Mouse (Mus musculus) limb, embryonic 11.5 days (tissue): ENCODE measurements around the gene Msrb3. TPM values are rescaled to one million over a fixed set of nuclear protein-coding genes. Genes with fewer than 3 reads are reported as not detected.
"Not testable (repeated sequence)": the region's sequence is repeated elsewhere in the genome, so short reads cannot be mapped to it uniquely, and the experiment has no call there.

Experiments
- ATAC-seq: fragments of 200-750 bp; cut with Nextera tagmentation; 2 replicates; pipeline ENCODE4 v1.8.0; 2017; ENCODE audit warnings: low read depth; ENCODE audit not compliant: insufficient number of reproducible peaks, low FRiP score, low TSS enrichment
- DNase-seq: peaks from one replicate; pipeline ENCODE4 v3.0.0-alpha.2; 2015; ENCODE audit warnings: low spot score
- H3K27ac ChIP-seq: fragments of 300-500 bp; sonication (generic); replicated peaks from 2 replicates; pipeline ENCODE4 v1.5.1; 2014; ENCODE audit warnings: low read depth, mild to moderate bottlenecking, low read length
- H3K27me3 ChIP-seq: fragments of 300-500 bp; sonication (generic); 2 replicates; pipeline ENCODE4 v1.6.1; 2014; ENCODE audit warnings: mild to moderate bottlenecking, low read length, mixed read lengths; ENCODE audit not compliant: control insufficient read depth, insufficient read depth
- H3K36me3 ChIP-seq: fragments of 300-500 bp; sonication (generic); 2 replicates; pipeline ENCODE4 v1.6.1; 2014; ENCODE audit warnings: mild to moderate bottlenecking, low read length, moderate library complexity, mixed read lengths; ENCODE audit not compliant: control insufficient read depth, insufficient read depth
- H3K4me1 ChIP-seq: fragments of 300-500 bp; sonication (generic); 2 replicates; pipeline ENCODE4 v1.6.1; 2014; ENCODE audit warnings: low read length, mixed read lengths; ENCODE audit not compliant: control insufficient read depth, insufficient read depth
- H3K4me2 ChIP-seq: fragments of 300-500 bp; sonication (generic); 2 replicates; pipeline ENCODE4 v1.6.1; 2014; ENCODE audit warnings: low read depth, mild to moderate bottlenecking, moderate library complexity; ENCODE audit not compliant: severe bottlenecking
- H3K4me3 ChIP-seq: fragments of 300-500 bp; sonication (generic); 2 replicates; pipeline ENCODE4 v1.5.1; 2014; ENCODE audit warnings: low read depth, low read length
- H3K9ac ChIP-seq: fragments of 300-500 bp; sonication (generic); 2 replicates; pipeline ENCODE4 v1.6.1; 2014; ENCODE audit warnings: mild to moderate bottlenecking, low read length
- H3K9me3 ChIP-seq: fragments of 300-500 bp; sonication (generic); 2 replicates; pipeline ENCODE4 v1.6.1; 2016; ENCODE audit warnings: low read length; ENCODE audit not compliant: control insufficient read depth
- WGBS: fragments of 180-500 bp; shearing (Covaris S2); extraction: QIAGEN DNeasy Blood & Tissue Kit; methylation state at CpG from one replicate; pipeline ENCODE4 v1.1.7; 2014; 5-methylcytosine and 5-hydroxymethylcytosine counted together
- polyA plus RNA-seq: library from polyadenylated mRNA; unstranded; fragments of >200 nt; fragmentation: Nextera tagmentation; extraction: Ambion mirVana; gene quantifications from 2 replicates; pipeline ENCODE4 v1.2.1, GENCODE M21; 2014

The Msrb3 gene
- polyA plus RNA-seq, 1 experiment from 2014 or later: 7.8 TPM

DNA sequence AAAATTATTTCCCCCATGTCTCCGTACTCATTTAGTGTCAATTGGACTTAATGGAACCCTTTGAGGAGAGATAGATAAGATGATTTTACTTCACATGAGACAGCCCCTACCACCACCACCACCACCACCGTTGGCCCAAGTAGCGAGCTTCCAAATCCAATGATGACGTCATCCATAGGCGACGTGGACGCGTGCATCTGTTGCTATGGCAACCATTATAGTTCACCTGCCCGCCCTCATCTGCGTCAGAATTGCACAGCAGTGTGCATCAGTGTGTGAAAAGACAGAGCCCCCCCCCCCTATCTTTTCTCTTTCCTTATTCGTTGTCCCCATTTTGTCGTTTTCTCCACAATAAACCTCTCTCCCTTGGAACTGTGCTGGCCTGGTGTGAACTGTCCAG lies 135.9 kb downstream of the Msrb3 start:
- no peak overlapping the region for H3K4me2 ChIP-seq
- no peak overlapping the region for H3K9ac ChIP-seq
- no peak for DNase-seq
- no peak overlapping the region for H3K4me3 ChIP-seq
- H3K36me3 ChIP-seq: no peaks in the 10 kb centered on the region
- 91% methylated on average over 12 of the region's 12 CpGs for WGBS
- no peak for ATAC-seq
- H3K27me3 ChIP-seq: no peaks in the 10 kb centered on the region
- H3K4me1 ChIP-seq: peaks cover 14% of the 10 kb centered on the region
- H3K9me3 ChIP-seq: no peaks in the 10 kb centered on the region
- H3K27ac ChIP-seq: no peak overlapping the region

DNA sequence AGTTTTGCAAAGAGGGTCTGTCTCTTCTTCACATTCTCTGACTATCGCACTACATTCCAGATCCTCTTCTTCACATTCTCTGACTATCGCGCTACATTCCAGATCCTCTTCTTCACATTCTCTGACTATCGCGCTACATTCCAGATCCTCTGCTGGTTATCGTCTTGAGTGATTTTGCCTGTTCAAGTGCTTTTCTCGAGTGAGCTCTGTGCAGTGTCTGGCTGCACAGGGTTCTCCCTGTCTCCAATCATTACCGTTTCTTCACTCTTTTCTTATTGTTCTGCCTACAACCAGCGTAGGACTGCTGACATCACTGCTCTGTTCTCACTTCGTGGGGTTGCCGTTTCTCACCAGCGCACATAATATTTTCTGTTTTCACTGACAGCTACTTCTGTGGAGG lies 138.2 kb downstream of the Msrb3 start:
- WGBS: 89% methylated on average over 12 of the region's 12 CpGs
- Histone ChIP-seq H3K4me1 (peaks cover 14% of the 10 kb centered on the region), H3K27me3 (no peaks in the 10 kb centered on the region), H3K9me3 (no peaks in the 10 kb centered on the region), H3K27ac (no peak overlapping the region), H3K4me2 (no peak overlapping the region), H3K9ac (no peak overlapping the region), H3K4me3 (no peak overlapping the region), H3K36me3 (no peaks in the 10 kb centered on the region)
- no peak for ATAC-seq
- DNase-seq: no peak

DNA sequence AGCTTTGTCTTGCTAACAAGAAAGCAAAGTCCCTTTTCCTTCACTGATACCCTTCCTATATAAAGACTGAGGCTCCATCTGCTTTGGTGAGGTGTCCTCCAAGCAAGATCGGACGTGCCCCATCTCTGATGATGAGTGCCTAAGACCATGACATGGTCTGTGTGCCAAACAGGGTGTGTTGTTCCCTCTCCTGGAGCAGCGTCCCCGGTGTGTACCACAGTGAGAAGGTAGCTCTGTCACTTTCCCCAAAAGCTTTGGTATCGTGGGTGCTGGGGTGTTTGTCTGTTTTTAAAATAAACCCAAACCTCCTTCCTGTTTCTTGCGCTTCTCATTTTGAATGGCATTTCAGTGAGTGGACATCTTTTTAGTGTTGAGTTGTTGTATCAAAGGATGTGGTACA lies 139.0 kb downstream of the Msrb3 start:
- Histone ChIP-seq H3K27me3 (no peaks in the 10 kb centered on the region), H3K4me2 (no peak overlapping the region), H3K9ac (no peak overlapping the region), H3K36me3 (no peaks in the 10 kb centered on the region), H3K4me3 (no peak overlapping the region), H3K27ac (no peak overlapping the region), H3K4me1 (peaks cover 14% of the 10 kb centered on the region), H3K9me3 (no peaks in the 10 kb centered on the region)
- ATAC-seq: no peak
- WGBS: 93% methylated on average over 6 of the region's 6 CpGs
- DNase-seq: no peak

DNA sequence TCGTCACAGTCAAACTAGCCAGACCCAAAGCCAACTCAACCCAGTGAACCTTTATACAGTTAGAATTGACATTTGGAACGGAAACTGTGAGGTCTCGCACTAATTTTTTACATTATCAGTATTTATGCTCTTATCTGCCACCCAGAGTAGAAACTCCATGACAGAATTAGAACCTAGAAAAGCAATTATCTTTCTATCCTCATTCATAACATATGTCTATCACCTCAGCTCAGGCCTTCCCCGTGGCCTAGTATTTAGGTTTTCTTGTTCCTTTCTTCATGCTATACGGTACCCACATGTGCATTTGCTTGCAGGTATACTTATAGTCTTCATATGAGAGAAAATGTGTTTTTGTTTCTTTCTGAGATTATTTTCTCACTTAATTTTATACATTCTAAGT lies 146.4 kb downstream of the Msrb3 start:
- no peak overlapping the region for H3K4me2 ChIP-seq
- no peaks in the 10 kb centered on the region; the same call in 1 of the 2 replicates for H3K9me3 ChIP-seq
- H3K4me1 ChIP-seq: 0 out of 2 replicates have a peak, but pooled peaks cover 2% of the 10 kb centered on the region
- no peak overlapping the region for H3K9ac ChIP-seq
- no peaks in the 10 kb centered on the region for H3K36me3 ChIP-seq
- DNase-seq (no peak), ATAC-seq (no peak)
- WGBS: 91% methylated on average over 5 of the region's 5 CpGs
- no peak overlapping the region for H3K27ac ChIP-seq
- H3K4me3 ChIP-seq: no peak overlapping the region
- H3K27me3 ChIP-seq: no peaks in the 10 kb centered on the region

DNA sequence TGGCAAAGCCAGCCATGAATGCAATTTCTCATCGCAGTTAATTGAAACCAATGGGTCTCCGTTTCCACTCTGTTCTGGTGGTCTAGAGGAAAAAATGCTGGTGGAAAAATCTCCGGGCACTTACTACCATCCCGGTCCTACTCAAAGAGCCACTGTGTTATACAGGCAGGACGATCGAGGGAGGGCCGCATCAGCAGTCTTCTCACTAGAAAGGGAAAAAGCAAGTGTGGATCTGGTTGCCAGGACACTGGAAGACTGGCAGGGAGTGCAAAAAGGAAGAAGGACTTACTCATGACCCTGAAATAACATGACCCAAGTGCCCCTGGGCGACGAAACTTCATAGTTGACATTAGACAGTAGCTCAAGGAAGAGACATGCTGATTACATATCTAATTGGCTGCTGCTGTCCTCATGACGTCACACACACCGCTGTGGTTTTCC lies 147.1 kb downstream of the Msrb3 start:
- DNase-seq: no peak
- H3K4me1 ChIP-seq: 0 out of 2 replicates have a peak, but pooled peaks cover 2% of the 10 kb centered on the region
- H3K4me2 ChIP-seq: no peak overlapping the region
- no peak for ATAC-seq
- H3K27ac ChIP-seq: peak overlapping the region; percentile 39; the same call in 1 of the 2 replicates
- no peak overlapping the region for H3K4me3 ChIP-seq
- no peak overlapping the region for H3K9ac ChIP-seq
- H3K9me3 ChIP-seq: no peaks in the 10 kb centered on the region; the same call in 1 of the 2 replicates
- WGBS: 58% methylated on average over 11 of the region's 11 CpGs
- no peaks in the 10 kb centered on the region for H3K27me3 ChIP-seq
- no peaks in the 10 kb centered on the region for H3K36me3 ChIP-seq

DNA sequence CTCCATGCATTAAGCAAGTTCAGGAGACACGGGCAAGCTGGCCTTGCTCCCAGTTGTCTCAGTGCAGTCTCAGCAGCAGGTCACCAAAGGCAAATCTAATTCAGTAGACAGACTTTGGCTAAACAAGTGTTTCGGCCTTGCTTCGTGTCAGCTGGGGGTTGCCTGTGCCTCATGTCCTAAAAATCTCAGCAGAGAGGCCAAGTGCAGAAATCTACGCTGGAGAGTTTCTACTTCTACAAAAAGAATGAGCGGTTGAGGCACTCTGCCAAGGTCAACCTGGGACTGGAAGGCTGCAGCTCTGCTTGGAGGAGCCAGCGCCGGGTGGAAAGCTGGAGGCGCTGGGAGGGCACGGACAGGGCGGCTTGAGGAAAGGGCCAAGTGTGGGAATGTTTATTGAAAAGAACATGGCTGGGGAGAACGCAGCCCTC lies 147.6 kb downstream of the Msrb3 start:
- Histone ChIP-seq H3K4me1 (peaks cover 4% of the 10 kb centered on the region), H3K9ac (no peak overlapping the region), H3K36me3 (no peaks in the 10 kb centered on the region), H3K9me3 (no peaks in the 10 kb centered on the region; the same call in 1 of the 2 replicates), H3K4me3 (no peak overlapping the region), H3K27ac (peak overlapping the region; percentile 39; the same call in 1 of the 2 replicates), H3K4me2 (no peak overlapping the region), H3K27me3 (no peaks in the 10 kb centered on the region)
- WGBS: 61% methylated on average over 11 of the region's 11 CpGs
- DNase-seq: peak; percentile 41
- ATAC-seq: peak; percentile 57; the same call in 1 of the 2 replicates

DNA sequence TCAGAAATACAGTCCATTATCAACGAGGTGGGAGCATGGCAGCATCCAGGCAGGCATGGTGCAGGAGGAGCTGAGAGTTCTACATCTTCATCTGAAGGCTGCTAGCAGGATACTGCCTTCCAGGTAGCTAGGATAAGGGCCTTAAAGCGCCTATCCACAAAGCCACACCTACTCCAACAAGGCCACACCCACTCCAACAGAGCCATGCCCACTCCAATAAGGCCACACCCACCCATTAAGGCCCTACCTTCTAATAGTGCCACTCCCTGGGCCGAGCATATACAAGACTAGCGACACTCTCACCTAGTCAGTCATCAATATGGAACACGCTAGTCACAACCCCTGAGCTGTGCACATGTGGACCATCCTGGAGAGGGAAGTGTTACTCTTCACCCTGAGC lies 149.3 kb downstream of the Msrb3 start:
- H3K27me3 ChIP-seq, H3K27ac ChIP-seq, DNase-seq, H3K4me3 ChIP-seq, H3K9me3 ChIP-seq, H3K9ac ChIP-seq, H3K36me3 ChIP-seq, H3K4me2 ChIP-seq, ATAC-seq: not testable (repeated sequence)
- H3K4me1 ChIP-seq: peaks cover 16% of the 10 kb centered on the region
- WGBS: 90% methylated on average over 5 of the region's 5 CpGs

DNA sequence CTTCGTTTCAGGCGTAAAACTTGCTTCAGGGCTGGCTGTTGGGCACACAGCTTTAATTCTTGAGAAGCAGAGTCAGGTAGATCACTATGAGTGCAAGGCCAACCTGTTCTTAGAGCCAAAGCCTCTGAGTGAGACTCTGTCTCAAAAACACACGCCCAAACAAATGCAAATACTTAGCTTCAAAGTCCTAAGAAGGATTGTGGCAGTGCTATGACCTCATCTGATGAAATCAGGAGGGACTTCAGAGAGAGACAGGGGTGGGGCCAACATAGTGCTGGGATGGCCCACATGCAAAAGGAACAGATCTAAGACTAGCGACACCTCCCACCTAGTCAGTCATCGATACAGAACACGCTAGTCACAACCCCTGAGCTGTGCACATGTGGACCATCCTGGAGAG lies 150.7 kb downstream of the Msrb3 start:
- no peak overlapping the region for H3K27ac ChIP-seq
- H3K9ac ChIP-seq: no peak overlapping the region
- no peak overlapping the region for H3K4me3 ChIP-seq
- no peaks in the 10 kb centered on the region for H3K27me3 ChIP-seq
- WGBS: 76% methylated on average over 6 of the region's 6 CpGs
- DNase-seq: no peak
- peaks cover 20% of the 10 kb centered on the region for H3K4me1 ChIP-seq
- H3K9me3 ChIP-seq: no peaks in the 10 kb centered on the region
- no peak overlapping the region for H3K4me2 ChIP-seq
- no peak for ATAC-seq
- H3K36me3 ChIP-seq: no peaks in the 10 kb centered on the region
